Mouse (Mus musculus): Measurements from ENCODE around the gene Lysmd4. TPM values are rescaled to one million over a fixed set of nuclear protein-coding genes. Genes with fewer than 3 reads are reported as not detected.

The Lysmd4 gene
- total RNA-seq, 2 experiments from 2014 or later: 15.2 to 18.1 TPM

GRCm38 (mm10) chr7:67230221-67230620 is 7.9 kb downstream of the Lysmd4 start:
- DNase-seq: peak; percentile 80 to 89

DNA sequence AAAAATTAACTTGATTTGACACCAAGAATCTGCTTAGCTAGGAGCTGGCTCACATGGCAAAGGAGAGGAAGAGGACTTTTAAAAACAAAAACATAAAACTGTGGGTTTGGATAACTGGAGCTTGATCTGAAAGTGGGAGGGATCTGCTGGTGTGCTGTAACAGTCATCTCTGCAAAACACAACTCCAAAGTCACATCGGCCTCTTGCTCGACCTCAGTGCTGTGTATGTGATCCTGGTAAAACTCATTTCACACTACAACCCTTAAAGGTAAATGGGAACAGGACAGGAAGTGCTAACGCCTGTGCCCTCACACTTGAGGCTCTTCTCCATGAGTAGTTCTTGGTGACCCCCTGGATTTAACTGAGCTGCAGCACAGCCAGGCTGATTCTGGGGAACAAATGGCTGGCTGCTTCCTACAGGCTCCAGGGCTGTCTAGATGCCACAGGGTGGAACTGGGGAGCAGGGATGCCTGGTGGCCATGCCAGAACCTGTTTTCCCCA is 8.3 kb downstream of the Lysmd4 start:
- peak in 1 of 2 experiments; percentile 33 for DNase-seq

DNA sequence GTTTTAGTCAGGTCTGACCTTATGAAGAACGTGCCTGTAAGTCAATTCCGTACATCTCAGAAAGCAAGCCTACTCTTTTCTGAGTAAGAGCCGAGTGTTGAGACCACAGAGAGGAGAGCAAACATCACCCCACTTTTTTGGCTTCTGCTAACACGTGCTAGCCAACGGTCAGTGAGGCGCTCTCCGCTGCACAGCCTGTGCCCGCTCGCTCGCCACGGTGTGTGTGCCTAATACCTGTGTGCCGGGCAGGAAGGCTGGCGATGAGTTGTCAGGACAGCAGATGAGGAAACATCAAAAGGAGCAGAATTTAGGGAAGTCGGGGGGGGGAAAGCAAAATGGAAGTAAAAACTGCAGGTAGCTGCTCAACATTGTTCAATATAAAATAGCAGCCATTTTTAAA is 10.2 kb downstream of the Lysmd4 start:
- no peak for DNase-seq

- DNase-seq: peak; percentile 75 to 80
Measured at GRCm38 (mm10) chr7:67234797-67235196, 12.5 kb downstream of the Lysmd4 start.

DNA sequence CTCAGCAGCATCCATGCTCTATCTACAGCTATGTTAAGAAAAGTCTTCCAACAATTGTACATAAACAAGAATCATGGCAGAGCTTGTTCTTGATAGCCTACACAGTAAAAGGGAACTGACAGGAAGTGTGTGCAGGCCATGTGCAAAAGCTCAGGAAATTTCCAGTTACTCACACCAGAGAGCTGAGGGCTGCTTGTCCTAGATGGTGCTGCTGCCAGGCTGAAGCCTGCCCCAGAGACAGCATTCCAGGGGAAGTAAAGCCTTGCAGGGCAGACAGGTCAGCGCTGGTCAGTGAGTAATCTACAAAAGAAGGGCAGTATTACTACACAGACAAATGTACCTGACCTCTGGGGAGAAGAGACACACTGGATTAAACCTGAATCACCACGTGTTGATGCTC is 14.0 kb downstream of the Lysmd4 start:
- DNase-seq: no peak

GRCm38 (mm10) chr7:67237752-67238151 is 15.4 kb downstream of the Lysmd4 start:
- no peak for DNase-seq

DNA sequence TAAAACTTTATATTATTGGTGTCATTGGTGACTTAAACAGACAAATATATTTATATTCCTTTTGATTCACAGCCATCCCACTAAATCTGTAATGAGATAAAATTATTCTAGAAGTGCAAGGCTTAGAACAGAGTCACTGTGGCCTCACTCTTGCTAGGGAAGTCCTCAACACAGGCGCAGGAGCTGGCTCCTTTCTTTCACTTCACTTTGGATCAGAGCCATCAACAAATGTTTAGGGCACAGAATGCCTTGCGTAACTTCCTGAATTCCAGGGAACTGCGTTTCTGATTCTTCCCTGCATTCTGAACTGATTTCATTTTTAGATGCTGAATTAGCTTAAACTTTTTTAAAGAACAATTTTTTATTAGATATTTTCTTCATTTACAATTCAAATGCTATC is 19.6 kb downstream of the Lysmd4 start:
- peak in 1 of 2 experiments; percentile 54 for DNase-seq

DNA sequence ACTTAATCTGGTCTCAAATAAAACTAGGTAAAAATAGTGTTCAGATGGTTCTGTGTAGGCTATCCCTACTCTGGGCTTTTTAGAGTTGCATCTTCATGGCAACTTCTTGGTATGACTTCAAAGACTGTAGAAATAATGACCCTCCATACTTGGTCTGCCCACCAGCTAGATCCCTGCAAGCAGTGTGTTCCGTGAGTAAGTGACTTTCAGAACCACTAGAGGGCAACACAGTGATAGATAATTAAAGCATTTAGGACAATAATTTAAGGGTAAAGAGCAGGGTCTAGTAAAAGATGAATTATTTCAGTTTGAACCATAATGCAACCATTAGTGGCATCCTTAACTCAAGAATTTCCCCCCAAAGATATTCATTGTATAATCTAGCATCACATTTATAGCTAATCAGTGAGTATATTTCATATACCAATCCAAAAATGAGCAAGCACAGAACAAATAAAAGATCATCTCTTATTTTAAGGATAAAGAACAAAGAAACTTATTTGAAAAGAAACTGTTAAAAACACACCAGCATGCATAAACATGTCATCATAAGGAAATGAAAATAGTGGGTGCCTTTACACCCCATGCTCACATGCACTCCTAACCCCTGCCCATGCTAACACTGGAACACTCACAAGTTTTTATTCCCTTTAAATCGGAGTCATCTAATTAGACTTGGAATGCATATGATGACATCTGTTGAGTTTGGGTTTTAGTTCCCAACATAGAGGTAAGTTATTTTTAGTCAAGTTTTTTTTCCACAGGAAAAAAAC is 21.0 kb downstream of the Lysmd4 start:
- DNase-seq: no peak

- no peak for DNase-seq
Measured at GRCm38 (mm10) chr7:67243894-67244282, 21.5 kb downstream of the Lysmd4 start.

GRCm38 (mm10) chr7:67245255-67245654 is 22.9 kb downstream of the Lysmd4 start:
- DNase-seq: no peak

GRCm38 (mm10) chr7:67246067-67246466 is 23.7 kb downstream of the Lysmd4 start:
- DNase-seq: no peak

GRCm38 (mm10) chr7:67259828-67260563 is 37.7 kb downstream of the Lysmd4 start:
- peak; percentile 87 for DNase-seq

DNA sequence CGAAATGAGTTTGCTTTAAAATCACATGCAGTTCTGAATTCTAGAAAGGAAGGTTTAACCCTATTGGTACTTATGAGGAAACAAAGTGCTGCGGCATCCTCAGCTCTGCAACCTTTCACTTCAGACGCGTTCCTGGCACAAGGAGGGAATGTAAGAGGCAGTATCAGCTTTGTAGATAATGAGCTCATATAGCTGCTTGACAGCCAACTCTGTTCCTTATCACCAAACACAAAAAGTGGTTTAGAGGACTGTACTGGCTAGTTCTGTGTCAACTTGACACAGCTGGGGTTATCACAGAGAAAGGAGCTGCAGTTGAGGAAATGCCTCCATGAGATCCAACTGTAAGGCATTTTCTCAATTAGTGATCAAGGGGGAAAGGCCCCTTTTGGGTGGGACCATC is 48.1 kb downstream of the Lysmd4 start:
- DNase-seq: peak; percentile 26 to 43

GRCm38 (mm10) chr7:67283581-67283980 is 61.2 kb downstream of the Lysmd4 start:
- no peak for DNase-seq

DNA sequence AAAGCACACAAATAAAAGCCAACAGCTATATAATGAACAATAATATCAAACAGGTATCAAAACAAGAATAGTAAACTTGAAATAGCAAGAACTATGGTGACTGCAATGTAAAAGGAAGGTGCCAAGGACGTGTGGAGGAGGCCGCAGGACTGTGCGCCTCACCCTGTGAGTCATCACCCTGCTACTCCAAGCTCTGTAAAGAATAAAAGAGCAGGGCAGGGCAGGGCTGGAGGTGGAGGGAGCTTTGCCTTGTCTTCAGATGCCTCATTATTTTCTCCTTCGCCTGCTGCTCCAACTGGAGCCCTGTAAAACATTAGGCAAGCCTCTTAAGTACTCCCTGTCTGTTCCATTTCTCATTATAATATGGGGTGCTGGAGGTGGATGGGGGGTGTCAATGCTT is 65.1 kb downstream of the Lysmd4 start:
- DNase-seq: no peak

DNA sequence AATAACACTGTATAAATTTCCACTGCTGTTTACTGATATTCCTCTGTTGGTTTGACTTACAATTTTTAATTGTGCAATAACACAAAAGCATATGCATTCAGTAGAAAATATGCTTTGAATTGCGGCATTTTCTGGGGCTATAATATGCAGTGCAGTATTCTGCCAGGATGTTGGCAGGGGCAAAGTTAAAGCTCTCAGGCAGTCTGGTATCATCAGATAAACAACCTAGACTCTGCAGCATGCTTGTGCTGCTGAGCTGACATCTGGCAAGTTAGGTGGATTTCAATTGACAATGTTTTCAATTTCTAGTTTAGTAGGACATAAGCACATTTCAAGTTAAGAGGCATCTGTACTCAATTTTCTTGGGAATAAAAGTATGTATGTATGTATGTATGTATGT is 69.0 kb downstream of the Lysmd4 start:
- no peak for DNase-seq

GRCm38 (mm10) chr7:67296419-67296818 is 74.1 kb downstream of the Lysmd4 start:
- no peak for DNase-seq

GRCm38 (mm10) chr7:67304937-67305336 is 82.6 kb downstream of the Lysmd4 start:
- DNase-seq: no peak

- DNase-seq: no peak
Measured at GRCm38 (mm10) chr7:67307078-67307477, 84.7 kb downstream of the Lysmd4 start.

DNA sequence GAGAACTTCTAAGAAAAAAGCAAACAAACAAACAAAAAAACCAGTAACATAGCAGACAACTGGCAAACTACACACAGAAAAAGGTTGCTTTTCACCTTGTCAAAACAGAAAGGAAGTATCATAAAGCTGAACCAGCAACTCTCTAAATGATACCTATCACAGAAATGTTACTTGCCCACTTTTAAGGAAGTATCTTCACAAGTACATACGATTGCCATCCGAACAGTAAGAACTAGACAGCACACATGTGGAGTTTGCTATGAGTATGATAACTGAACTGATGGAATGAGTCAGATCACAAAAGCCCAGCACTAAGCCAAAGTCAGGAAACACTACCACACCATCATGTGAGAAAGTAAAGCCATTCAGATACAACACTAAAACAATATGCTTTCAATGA is 85.8 kb downstream of the Lysmd4 start:
- DNase-seq: no peak

DNA sequence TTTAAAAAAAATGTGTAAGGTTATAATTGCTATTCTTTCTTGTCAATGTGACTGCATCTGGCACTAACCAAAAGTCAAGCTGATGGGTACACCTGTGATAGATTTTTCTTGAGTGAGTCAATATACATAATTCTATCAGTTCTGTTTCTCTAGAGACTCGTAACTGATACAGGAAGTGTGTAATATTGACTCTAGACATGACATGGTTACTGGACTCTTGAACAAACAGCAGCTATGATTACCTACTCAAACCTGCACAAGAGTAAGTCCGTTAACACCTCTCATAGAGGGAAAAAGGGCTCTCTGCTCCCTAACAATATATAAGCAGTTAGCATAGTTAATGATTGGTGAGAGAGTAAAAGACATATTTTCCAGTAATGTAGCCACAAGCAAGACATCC is 87.8 kb downstream of the Lysmd4 start:
- no peak for DNase-seq

DNA sequence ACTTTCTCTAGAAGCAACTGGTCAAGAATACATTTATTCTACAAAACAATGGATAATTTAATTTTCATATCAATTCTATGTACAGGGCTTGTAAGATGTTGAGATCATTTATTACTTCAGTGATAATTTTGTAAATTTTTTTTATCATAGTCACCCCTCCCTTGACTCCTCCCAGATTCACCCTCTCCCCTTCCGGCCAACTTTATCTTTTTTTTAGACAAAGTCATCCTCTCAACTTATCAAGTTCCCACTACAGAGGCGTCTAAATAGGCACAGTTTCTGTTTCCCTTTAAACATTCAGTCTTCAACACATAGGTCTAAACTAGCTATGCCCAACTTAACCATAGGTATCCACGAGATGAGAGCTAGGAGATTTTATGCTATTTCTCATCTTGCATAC is 90.9 kb downstream of the Lysmd4 start:
- no peak for DNase-seq

- DNase-seq: no peak
Measured at GRCm38 (mm10) chr7:67318697-67319096, 96.4 kb downstream of the Lysmd4 start.

GRCm38 (mm10) chr7:67320359-67320758 is 98.0 kb downstream of the Lysmd4 start:
- DNase-seq: no peak

Measured in heart, adult 18-20 months (tissue).